Mouse (Mus musculus): ENCODE measurements at regions not wholly inside any gene's neighbourhood (a gene's known extent, or its start where the extent isn't known, plus 50 kb on each side); places are given as distances from the start of the nearest gene placed in this dataset.

- TF ChIP-seq CTCF (IDR thresholded peaks at IDR 0.05) (no peak), EP300 (IDR thresholded peaks at IDR 0.05) (no peak)
These were observed 75.2 kb upstream of the Dnajc24 start for GRCm38 (mm10) chr2:106078591-106078990.

Data from lung, postnatal 0 days (tissue).